Mouse (Mus musculus): ENCODE measurements around the gene Scn3a. TPM values are rescaled to one million over a fixed set of nuclear protein-coding genes. Genes with fewer than 3 reads are reported as not detected.

Scn3a gene
- total RNA-seq, 2 experiments from 2014 or later = not detected

DNA sequence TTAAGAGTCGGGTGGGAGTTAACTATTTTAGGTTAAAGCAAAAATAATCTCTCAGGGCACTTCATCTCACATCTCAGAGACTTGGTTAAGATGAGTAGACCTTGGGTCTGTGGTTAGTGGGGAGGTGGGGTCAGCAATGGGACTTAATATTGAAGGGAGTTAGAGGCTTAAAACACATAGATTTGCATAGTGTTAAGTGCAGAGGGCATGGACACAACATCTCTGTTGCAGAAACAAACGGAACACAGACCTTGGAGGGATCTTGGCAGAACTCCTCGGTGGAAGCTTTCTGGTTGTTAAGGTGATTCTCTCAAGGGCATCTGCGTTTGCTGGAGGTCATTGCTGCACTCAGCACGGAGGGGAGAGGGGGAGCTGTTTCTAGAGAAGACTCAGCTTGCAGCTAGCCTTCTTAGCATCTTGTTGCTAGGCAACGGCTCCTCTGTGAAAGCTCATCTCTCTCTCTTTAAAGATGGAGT, 152.6 kb downstream of the Scn3a start:
- no peak; the same call in 1 of the 2 replicates for ATAC-seq (replicated peaks; ENCODE audit: poor library complexity)

DNA sequence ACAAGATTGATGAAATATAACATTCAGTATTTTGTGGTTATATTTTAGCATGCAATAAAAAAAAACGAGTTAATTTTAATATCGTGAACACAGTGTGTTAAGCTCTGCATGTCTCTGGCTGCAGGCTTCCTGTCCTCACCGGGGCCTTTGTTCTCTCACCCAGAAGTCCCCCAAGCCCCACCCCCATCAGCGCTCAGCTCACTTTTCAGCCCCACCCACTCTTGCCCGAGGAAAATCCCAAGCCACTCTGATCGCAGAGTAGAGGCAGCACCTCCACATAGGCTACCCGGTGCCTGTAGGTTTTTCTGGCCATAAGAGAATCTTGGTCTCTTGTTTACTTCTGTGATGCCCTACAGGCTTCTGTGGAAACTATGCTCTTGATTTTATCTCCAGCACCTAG, 153.2 kb downstream of the Scn3a start:
- ATAC-seq (replicated peaks; ENCODE audit: poor library complexity) = peak; percentile 81

DNA sequence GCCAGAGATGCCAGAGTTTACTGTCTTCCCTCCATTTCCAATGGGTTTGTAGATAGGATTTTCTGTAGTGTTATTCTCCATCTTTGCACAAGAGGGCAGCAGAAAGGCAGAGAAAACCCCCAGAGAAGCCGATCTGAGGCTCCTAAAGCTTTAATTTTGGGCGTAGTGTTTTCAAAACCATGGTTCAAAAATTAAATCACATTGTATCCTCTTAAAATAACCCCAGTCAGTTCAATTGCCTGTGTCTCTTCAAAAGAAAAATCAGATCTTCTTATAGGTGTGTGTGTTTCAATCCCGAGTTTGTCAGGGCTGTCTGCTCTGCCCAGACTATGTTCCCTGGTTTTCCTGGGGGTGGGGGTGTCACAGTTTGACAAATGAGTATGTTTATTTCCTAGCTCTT, 153.7 kb downstream of the Scn3a start:
- ATAC-seq (replicated peaks; ENCODE audit: poor library complexity) = peak; percentile 91

Other genes with a start within 250 kb of the Scn3a start
- not detected in 2 replicates for gene Slc38a11, start 203.6 kb downstream of the Scn3a start, total RNA-seq (2015)
- gene Slc38a11, start 203.6 kb downstream of the Scn3a start, total RNA-seq (2017) = not detected in 2 replicates
- gene Scn2a, start 53.1 kb upstream of the Scn3a start, total RNA-seq (2015) = not detected in 2 replicates
- not detected in 2 replicates for gene Scn2a, start 53.1 kb upstream of the Scn3a start, total RNA-seq (2017)